Mouse (Mus musculus): Measurements from ENCODE around the gene Ipcef1.
A peak's percentile ranks its signal among the peaks of the same experiment; 100 is the strongest.
"Not testable (repeated sequence)": the region's sequence is repeated elsewhere in the genome, so short reads cannot be mapped to it uniquely, and the experiment has no call there.

Gene Ipcef1

GRCm38 (mm10) chr10:6885460-6885859 lies 166.8 kb downstream of the Ipcef1 start:
- DNase-seq (ENCODE audit: low spot score), result no peak

GRCm38 (mm10) chr10:6882041-6882440 lies 170.2 kb downstream of the Ipcef1 start:
- DNase-seq (ENCODE audit: low spot score), result not testable (repeated sequence)

- DNase-seq (ENCODE audit: low spot score), result no peak
These were observed 173.9 kb downstream of the Ipcef1 start for GRCm38 (mm10) chr10:6878276-6878881.

- DNase-seq (ENCODE audit: low spot score), result no peak
These were observed 178.4 kb downstream of the Ipcef1 start for GRCm38 (mm10) chr10:6873917-6874316.

- no peak for DNase-seq (ENCODE audit: low spot score)
These were observed 180.7 kb downstream of the Ipcef1 start for GRCm38 (mm10) chr10:6871418-6872072.

GRCm38 (mm10) chr10:6855812-6856211 lies 196.5 kb downstream of the Ipcef1 start:
- DNase-seq (ENCODE audit: low spot score), result no peak

DNA sequence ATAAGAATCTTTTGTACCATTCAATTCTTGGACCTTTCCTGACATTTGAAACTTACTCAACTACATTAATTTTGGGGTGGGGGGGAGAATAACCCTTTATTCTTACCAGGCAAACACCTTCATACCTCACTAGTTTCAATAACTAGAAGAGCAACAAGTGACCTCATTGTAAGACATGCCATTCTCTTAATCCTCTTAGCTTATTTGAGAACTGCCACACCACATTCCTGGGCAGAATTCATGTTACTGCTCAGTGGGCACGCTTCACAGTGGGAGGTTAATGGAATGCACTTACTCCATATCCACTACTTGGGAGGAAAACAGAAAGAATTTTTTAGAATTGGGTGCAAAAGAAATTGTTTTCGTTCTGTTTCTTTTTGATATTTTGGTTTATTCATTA lies 203.4 kb downstream of the Ipcef1 start:
- no peak for DNase-seq (ENCODE audit: low spot score)

- DNase-seq (ENCODE audit: low spot score), result peak; percentile 11
These were observed 204.0 kb downstream of the Ipcef1 start for GRCm38 (mm10) chr10:6848162-6848754.

DNA sequence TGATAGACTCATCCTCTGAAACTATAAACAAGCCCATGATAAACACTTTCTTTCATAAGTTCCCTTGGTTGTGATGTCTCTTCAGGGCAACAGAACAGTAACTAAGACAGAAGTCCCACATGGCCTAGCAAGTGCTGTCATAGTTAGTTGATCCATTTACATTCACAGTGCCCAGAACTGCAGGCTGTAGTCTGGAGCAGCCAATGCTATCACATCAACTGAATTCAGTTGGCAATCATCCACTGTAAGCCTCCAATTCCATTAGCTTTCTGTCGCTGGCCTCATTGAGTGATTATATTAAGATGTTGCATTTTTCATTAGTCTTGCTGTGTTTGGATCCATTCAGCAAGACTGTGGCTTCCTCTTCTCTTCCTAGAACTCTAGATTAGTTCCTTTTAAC lies 206.0 kb downstream of the Ipcef1 start:
- DNase-seq (ENCODE audit: low spot score), result no peak

DNA sequence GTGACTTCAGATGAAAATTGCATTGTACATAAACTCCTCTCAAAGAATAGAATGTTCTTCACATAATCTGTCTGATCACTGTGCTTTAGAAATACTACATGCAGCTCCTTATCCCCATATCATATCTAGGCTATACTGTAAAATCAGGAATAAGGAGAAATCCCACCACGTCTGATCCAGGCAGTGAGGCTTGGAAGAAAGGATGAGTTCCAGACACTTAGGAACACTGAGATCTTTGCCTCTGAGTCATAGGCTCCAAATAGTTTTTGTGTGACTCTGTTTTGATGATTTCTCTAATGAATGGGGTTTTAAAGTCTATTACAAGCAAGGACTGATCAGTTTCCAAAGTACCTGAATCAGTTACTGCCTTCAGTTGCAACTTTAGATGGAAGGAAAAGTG lies 210.1 kb downstream of the Ipcef1 start:
- DNase-seq (ENCODE audit: low spot score), result no peak

Measured in layer of hippocampus, adult 11-12 months (tissue).